In the genomic region with DNA sequence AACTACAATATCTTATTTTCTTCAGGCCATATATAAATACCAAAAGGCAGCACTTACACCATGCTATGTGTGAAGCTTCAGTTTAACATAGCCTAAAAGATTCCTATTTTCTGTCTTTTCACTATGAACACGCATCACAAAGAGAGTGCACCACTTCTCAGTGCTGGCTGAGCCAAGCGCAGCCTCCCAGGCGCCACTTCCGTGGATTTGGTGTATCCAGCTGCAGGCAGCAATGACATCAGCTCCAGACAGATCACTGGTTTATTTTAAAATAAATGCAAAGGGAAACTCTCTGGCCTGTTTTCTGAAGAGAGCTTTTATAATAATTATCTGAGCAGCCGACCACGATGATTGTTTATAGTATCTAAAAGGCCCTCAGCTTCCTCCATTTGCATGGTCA, we compare ENCODE assay signal across 24 mouse cellular contexts.
A peak's percentile ranks its signal among the peaks of the same experiment; 100 is the strongest.
DNase-seq lines count a peak whose midpoint lies in the region; ATAC-seq lines count a peak whose summit lies in the region.
"Had no signal": no experiment of that assay in that cellular context is flagged by ENCODE, and none has a peak within 500 bp of the region (broad histone marks: within the 10 kb centered on the region; RNA-seq: fewer than 3 reads in every experiment).

No protein-coding gene starts in this region.

- no peak overlapping the region for H3K27ac ChIP-seq in stomach, embryonic 15.5 days
- H3K27ac ChIP-seq: hindbrain, embryonic 15.5 days; kidney, embryonic 15.5 days; limb, embryonic 13.5 days; liver, embryonic 12.5 days; midbrain, embryonic 12.5 days had no signal

- DNase-seq in heart, adult 11 months, result peak; percentile 80
- no peak for DNase-seq in heart, adult 8-10 months (ENCODE audit: low spot score)
- peak; percentile 22 to 59 for DNase-seq in lung, postnatal 4 days
- DNase-seq in lung, postnatal 14 days, result no peak
- DNase-seq in brain, adult 2 months (ENCODE audit: low read depth, low spot score), result peak; percentile 56
- no peak for DNase-seq in cerebellum, adult 18-20 months
- DNase-seq: adrenal gland, adult 8-10 months; B cell, adult 2 months; cerebellum, adult 8-10 months; cerebellum, postnatal 36 days; embryo, embryonic 11 days; kidney, adult 11 months; kidney, postnatal 36 days; lung, adult 2 months; retina, postnatal 1 day had no signal

- no peak overlapping the region for H3K4me3 ChIP-seq in stomach, embryonic 15.5 days (replicated peaks)
- H3K4me3 ChIP-seq: hindbrain, embryonic 15.5 days; kidney, embryonic 15.5 days; limb, embryonic 13.5 days; liver, embryonic 12.5 days; midbrain, embryonic 12.5 days had no signal

- ATAC-seq in stomach, embryonic 15.5 days (ENCODE audit: insufficient read depth, low FRiP score, low read depth), result peak; percentile 35; the same call in 1 of the 2 replicates
- ATAC-seq: liver, embryonic 12.5 days had no signal

- no peaks in the 10 kb centered on the region for H3K4me1 ChIP-seq in stomach, embryonic 15.5 days
- H3K4me1 ChIP-seq: hindbrain, embryonic 15.5 days; kidney, embryonic 15.5 days; limb, embryonic 13.5 days; liver, embryonic 12.5 days; midbrain, embryonic 12.5 days had no signal

- no peak overlapping the region for H3K9ac ChIP-seq in stomach, embryonic 15.5 days
- H3K9ac ChIP-seq: hindbrain, embryonic 15.5 days; kidney, embryonic 15.5 days; limb, embryonic 13.5 days; liver, embryonic 12.5 days; midbrain, embryonic 12.5 days had no signal

- 42% methylated on average over 6 of the region's 6 CpGs for WGBS in stomach, embryonic 15.5 days

- no peaks in the 10 kb centered on the region for H3K9me3 ChIP-seq in stomach, embryonic 15.5 days
- H3K9me3 ChIP-seq: G1E; hindbrain, embryonic 15.5 days; kidney, embryonic 15.5 days; limb, embryonic 13.5 days; liver, embryonic 12.5 days; midbrain, embryonic 12.5 days had no signal

- no peak overlapping the region for H3K4me2 ChIP-seq in stomach, embryonic 15.5 days
- H3K4me2 ChIP-seq: heart, embryonic 11.5 days; hindbrain, embryonic 15.5 days; kidney, embryonic 15.5 days; limb, embryonic 13.5 days; liver, embryonic 12.5 days; midbrain, embryonic 12.5 days had no signal

- no peaks in the 10 kb centered on the region for H3K27me3 ChIP-seq in stomach, embryonic 15.5 days (replicated peaks)
- H3K27me3 ChIP-seq: CH12.LX; hindbrain, embryonic 15.5 days; kidney, embryonic 15.5 days; limb, embryonic 13.5 days; liver, embryonic 12.5 days; midbrain, embryonic 12.5 days had no signal

- H3K36me3 ChIP-seq in stomach, embryonic 15.5 days, result peaks cover 6% of the 10 kb centered on the region; the same call in 1 of the 2 replicates

Comparison
In these comparisons a context has a peak if more than half of its experiments do, and no peak if none do; other contexts are left out.
1. DNase-seq: peak in heart, adult 11 months (single experiment), lung, postnatal 4 days (2 of 2) and brain, adult 2 months (single experiment); none in heart, adult 8-10 months (single experiment), lung, postnatal 14 days (single experiment) and cerebellum, adult 18-20 months (0 of 2).